Mouse (Mus musculus): ENCODE measurements around the gene Oxt.

DNA sequence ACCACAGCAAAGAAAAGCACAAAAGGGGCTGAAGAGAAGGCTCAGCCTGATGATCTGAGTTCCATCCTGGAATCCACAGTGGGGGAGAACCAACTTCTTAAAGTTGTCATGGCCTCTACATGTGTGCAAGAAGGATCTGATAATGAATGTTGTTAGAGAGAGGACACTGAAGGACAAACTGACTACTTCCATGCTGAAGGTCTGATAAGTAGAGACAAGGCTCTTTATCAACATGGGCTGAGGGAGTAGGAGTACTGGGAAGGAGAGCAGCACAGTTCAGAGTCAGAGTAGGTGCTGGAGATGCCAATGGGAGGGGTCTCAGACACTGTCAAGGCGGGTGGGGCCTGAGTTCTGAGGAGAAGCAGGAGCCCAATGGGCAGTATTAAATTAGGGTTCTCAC is 19.6 kb downstream of the Oxt start:
- TF ChIP-seq CTCF (IDR thresholded peaks at IDR 0.05; ENCODE audit: control insufficient read depth, insufficient read depth, low read length): no peak
- no peak for TF ChIP-seq POLR2A (IDR thresholded peaks at IDR 0.05; ENCODE audit: borderline replicate concordance, control insufficient read depth, low read depth, low read length)

Data from bone marrow, adult 2 months (tissue).